Mouse (Mus musculus) hindbrain, embryonic 15.5 days (tissue): Measurements from ENCODE around the gene Pkn3. TPM values are rescaled to one million over a fixed set of nuclear protein-coding genes. Genes with fewer than 3 reads are reported as not detected.
A peak's percentile ranks its signal among the peaks of the same experiment; 100 is the strongest.
"Not testable (repeated sequence)": the region's sequence is repeated elsewhere in the genome, so short reads cannot be mapped to it uniquely, and the experiment has no call there.

Experiments
- ATAC-seq: fragments of 200-750 bp; cut with Nextera tagmentation; 2 replicates; pipeline ENCODE4 v1.8.0; 2017; ENCODE audit warnings: low read depth, moderate number of reproducible peaks, moderate TSS enrichment; ENCODE audit not compliant: low FRiP score
- H3K27ac ChIP-seq: fragments of 300-500 bp; sonication (generic); replicated peaks from 2 replicates; pipeline ENCODE4 v1.5.1; 2015; ENCODE audit warnings: mild to moderate bottlenecking, inconsistent platforms
- H3K27me3 ChIP-seq: fragments of 300-500 bp; sonication (generic); 2 replicates; pipeline ENCODE4 v1.6.1; 2015; ENCODE audit warnings: control low read depth, inconsistent platforms
- H3K36me3 ChIP-seq: fragments of 300-500 bp; sonication (generic); 2 replicates; pipeline ENCODE4 v1.6.1; 2015; ENCODE audit warnings: control low read depth, inconsistent platforms
- H3K4me1 ChIP-seq: fragments of 300-500 bp; sonication (generic); replicated peaks from 2 replicates; pipeline ENCODE4 v1.6.1; 2015; ENCODE audit warnings: control low read depth, inconsistent platforms
- H3K4me2 ChIP-seq: fragments of 300-500 bp; sonication (generic); 2 replicates; pipeline ENCODE4 v1.6.1; 2015; ENCODE audit warnings: moderate library complexity, mild to moderate bottlenecking, inconsistent platforms
- H3K4me3 ChIP-seq: fragments of 300-500 bp; sonication (generic); 2 replicates; pipeline ENCODE4 v1.5.1; 2015; ENCODE audit warnings: mild to moderate bottlenecking, inconsistent platforms
- H3K9ac ChIP-seq: fragments of 300-500 bp; sonication (generic); 2 replicates; pipeline ENCODE4 v1.6.1; 2015; ENCODE audit warnings: inconsistent platforms
- H3K9me3 ChIP-seq: fragments of 300-500 bp; sonication (generic); 2 replicates; pipeline ENCODE4 v1.6.1; 2016; ENCODE audit warnings: control low read depth, inconsistent platforms
- WGBS: fragments of 180-500 bp; shearing (Covaris S2); methylation state at CpG from one replicate; pipeline ENCODE4 v1.1.7; 2015; 5-methylcytosine and 5-hydroxymethylcytosine counted together
- polyA plus RNA-seq: library from polyadenylated mRNA; unstranded; fragments of >200 nt; fragmentation: Nextera tagmentation; extraction: Ambion mirVana; gene quantifications from 2 replicates; pipeline ENCODE4 v1.2.1, GENCODE M21; 2015

Pkn3 gene
- polyA plus RNA-seq, 1 experiment from 2014 or later = 2.8 TPM

DNA sequence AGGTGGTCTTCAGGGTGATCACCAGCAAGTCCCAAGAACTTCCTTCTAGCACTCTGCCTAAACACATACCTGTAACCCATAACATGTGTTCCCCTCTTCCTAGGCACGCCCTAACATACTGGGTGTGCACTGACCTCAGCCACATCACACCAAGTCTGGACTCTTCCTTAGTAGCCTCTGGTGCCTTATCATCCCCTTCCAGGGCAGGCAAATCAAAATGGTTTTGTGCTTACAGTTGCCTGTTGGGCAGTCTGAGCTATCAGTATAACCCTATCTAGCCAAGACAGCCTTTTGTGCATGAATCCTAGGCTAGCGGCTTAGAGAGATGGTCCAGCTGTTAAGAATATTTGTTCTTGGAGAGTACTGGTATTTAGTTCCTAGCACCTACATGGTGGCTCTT, 34.0 kb downstream of the Pkn3 start:
- H3K27me3 ChIP-seq = no peaks in the 10 kb centered on the region
- ATAC-seq = no peak
- 98% methylated on average over 2 of the region's 2 CpGs for WGBS
- no peak overlapping the region for H3K4me3 ChIP-seq
- H3K4me1 ChIP-seq = no peaks in the 10 kb centered on the region
- no peak overlapping the region for H3K27ac ChIP-seq
- peaks cover 54% of the 10 kb centered on the region for H3K36me3 ChIP-seq
- no peaks in the 10 kb centered on the region for H3K9me3 ChIP-seq
- H3K9ac ChIP-seq = no peak overlapping the region
- no peak overlapping the region for H3K4me2 ChIP-seq

DNA sequence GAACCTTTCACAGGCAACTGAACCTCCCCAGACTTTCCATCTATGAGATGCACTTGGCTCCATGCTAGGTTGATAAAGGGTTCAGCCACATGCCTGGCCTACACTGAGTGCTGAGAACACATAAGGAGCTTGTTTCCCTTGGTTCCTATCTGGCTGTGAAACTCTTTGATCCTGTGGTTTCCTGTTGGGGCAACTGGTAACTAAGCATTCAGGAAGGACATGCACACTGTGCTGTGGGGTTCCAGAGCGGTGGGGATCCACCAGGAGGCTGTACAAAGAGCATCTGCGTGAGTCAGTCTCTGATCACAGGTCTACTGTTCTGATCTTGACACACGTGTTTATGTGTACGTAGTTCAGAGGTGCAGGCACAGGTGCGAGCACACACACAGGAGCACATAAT, 35.1 kb downstream of the Pkn3 start:
- Histone ChIP-seq H3K9ac (no peak overlapping the region), H3K27me3 (no peaks in the 10 kb centered on the region), H3K4me1 (no peaks in the 10 kb centered on the region), H3K36me3 (peaks cover 45% of the 10 kb centered on the region), H3K4me2 (no peak overlapping the region), H3K4me3 (no peak overlapping the region), H3K9me3 (no peaks in the 10 kb centered on the region), H3K27ac (no peak overlapping the region)
- ATAC-seq = no peak
- WGBS = 88% methylated on average over 5 of the region's 5 CpGs

DNA sequence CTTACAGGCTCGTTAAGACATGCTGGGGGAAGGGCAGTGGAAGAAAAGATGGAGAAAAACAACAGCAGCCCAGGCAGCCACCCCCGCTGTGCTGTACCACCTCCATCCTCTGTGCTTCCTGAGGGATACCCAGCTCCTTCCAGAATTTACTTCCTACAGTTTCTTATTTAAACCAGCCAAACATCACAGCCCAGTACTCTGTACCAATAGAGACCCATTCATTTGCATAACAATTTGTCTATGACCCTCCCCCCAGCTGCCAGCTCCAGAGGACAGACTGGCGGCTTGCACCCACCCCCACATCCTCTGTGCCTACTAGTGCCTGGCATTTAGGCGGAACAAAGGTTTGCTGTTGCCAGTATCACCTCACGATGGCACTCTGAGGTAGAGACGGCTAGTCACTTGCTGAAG, 42.2 kb downstream of the Pkn3 start:
- 15% methylated on average over 6 of the region's 6 CpGs for WGBS
- no peak overlapping the region for H3K9ac ChIP-seq
- H3K27me3 ChIP-seq = no peaks in the 10 kb centered on the region
- peak overlapping the region; percentile 18; the same call in 1 of the 2 replicates for H3K27ac ChIP-seq
- no peak; the same call in 1 of the 2 replicates for ATAC-seq
- H3K9me3 ChIP-seq = no peaks in the 10 kb centered on the region
- no peak overlapping the region for H3K4me3 ChIP-seq
- no peak overlapping the region for H3K4me2 ChIP-seq
- no peaks in the 10 kb centered on the region for H3K36me3 ChIP-seq
- peaks cover 36% of the 10 kb centered on the region for H3K4me1 ChIP-seq

DNA sequence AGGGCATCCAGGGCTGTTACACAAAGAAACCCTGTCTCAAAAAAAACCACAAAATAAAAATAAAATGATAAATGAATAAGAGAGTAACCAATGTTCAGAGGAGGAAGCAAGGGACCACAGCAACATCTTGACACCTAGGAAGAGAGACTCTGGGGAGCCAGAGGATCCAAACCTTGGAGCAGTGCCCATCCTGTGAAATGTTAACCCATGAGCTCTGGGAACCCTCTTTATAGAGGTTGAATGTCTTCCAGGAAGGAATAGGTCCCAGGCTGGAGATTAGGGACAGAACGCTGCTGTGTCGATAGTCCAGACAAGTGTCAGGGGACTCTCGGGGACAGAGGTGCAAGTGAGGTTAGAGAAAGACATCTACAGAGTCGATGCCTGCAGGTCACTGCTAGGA, 42.8 kb downstream of the Pkn3 start:
- no peaks in the 10 kb centered on the region for H3K27me3 ChIP-seq
- H3K36me3 ChIP-seq = no peaks in the 10 kb centered on the region
- no peak overlapping the region for H3K27ac ChIP-seq
- H3K9me3 ChIP-seq = no peaks in the 10 kb centered on the region
- WGBS = 73% methylated on average over 4 of the region's 4 CpGs
- no peak overlapping the region for H3K9ac ChIP-seq
- H3K4me2 ChIP-seq = no peak overlapping the region
- H3K4me1 ChIP-seq = peaks cover 41% of the 10 kb centered on the region
- no peak for ATAC-seq
- H3K4me3 ChIP-seq = no peak overlapping the region

DNA sequence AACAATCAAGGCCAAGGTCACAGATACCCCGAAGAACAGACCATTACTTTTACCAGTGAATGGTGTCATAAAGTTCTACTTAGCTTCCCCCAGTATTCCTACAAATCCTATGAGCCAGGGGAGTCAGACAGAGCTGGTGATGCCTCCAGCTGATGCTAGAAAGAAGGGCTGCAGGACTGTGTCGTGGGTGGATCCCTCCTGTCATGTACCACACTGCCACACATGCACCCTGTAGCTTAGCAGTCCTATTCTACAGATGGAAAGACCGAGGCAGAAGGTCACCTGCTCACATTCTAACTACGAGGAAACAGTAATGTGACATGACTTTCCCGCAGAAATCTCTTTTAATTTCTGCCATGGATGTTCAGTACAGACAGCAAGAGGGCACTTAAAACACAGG, 45.3 kb downstream of the Pkn3 start:
- ATAC-seq = no peak
- Histone ChIP-seq H3K36me3 (no peaks in the 10 kb centered on the region), H3K4me2 (peak overlapping the region; percentile 85), H3K27me3 (no peaks in the 10 kb centered on the region), H3K4me3 (no peak overlapping the region), H3K4me1 (peaks cover 43% of the 10 kb centered on the region), H3K27ac (no peak overlapping the region), H3K9me3 (no peaks in the 10 kb centered on the region), H3K9ac (no peak overlapping the region)
- WGBS = 93% methylated on average over 5 of the region's 5 CpGs

DNA sequence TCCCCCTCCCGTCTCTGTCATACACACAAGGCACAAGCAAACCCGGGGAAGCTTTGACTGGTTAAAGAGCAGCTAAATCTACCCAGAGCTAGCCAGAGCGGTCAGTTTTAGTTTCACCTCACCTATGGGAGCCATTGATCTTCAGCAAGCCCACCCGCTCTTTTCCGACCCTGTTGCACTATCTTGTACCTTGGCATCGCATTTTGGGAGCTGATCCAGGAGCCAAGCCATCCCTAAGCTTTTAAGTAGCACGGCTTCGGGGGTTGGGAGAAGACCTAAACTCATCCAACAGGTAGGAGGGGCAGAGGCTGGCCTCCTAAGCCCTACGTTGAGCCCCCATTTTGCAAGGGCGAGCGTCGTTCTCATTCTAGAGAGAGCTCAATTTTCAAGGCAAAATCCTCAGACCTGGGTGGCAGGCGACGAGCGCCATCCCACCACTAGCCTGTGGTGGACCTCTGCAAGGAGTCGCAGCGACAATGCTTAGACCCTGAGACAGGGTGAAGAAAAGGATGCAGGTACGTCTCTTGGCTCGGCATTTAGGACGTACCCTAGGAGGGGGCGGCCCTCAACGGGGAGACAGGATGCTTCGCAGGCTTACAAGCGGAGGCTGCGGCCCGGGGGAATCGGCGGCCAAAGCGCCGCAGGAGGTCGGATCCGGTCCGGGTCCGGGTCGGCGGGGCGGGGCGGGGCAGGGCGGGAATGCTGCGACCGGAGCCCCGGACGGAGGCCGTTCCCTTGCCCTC, 46.4 kb downstream of the Pkn3 start:
- ATAC-seq = peak; percentile 82
- peak overlapping the region; percentile 96 for H3K27ac ChIP-seq
- 2% methylated on average over 31 of the region's 44 CpGs for whole genome bisulfite sequencing

DNA sequence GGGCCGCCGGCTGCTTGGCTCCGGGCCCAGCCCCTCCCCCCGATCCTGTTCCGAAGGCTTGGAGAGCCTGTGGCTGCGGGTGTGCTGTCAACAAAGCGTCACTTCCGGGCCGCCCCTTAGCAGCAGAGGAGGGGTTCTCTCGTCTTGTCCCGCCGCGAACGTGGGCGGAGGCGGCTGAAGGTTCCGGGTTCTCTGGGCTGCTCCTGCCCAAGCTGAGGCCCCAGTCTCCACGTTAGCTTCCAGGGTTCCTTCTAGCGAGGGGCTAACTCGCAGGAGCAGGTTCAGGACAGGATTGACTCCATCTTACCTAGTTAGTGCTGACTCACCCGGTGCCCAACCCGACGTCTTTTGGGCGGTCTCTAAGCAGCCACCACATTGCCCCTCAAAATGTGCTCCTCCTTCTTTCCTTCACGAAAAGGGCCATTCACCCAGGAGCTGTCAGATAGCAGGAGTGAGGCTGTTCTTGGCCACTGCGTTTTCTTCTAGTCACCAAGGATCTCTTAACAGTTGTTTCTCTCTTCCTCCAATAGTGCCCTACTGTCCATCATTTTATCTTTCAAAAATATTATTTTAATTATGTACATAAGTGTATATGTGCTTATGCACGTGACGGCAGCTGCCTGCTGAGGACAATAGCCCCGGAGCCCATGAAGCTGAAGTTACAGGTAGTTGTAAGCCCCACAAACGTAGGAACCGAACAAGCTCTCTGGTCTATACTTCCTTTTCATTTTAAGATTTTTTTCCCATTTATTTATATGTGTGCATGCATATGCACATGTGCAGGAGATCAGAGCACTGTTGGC, 47.2 kb downstream of the Pkn3 start, which contains the start of gene Zer1:
Zer1 (minus strand) TSS at position 114 of the 803 bp plus-strand sequence.
- Histone ChIP-seq H3K9ac (peak within 1 kb of the TSS; percentile 89), H3K4me3 (peak within 1 kb of the TSS; percentile 63), H3K9me3 (no peaks in the 10 kb centered on the region), H3K27me3 (no peaks in the 10 kb centered on the region), H3K4me1 (peaks cover 36% of the 10 kb centered on the region), H3K4me2 (peak within 1 kb of the TSS; percentile 85), H3K36me3 (no peaks in the 10 kb centered on the region), H3K27ac (peak within 1 kb of the TSS; percentile 96)
- peak; percentile 97 for ATAC-seq
- WGBS = 8% methylated on average over 31 of the region's 31 CpGs

More for the DNA sequence above, 46.4 kb downstream of the Pkn3 start:
- no peaks in the 10 kb centered on the region for H3K27me3 ChIP-seq
- H3K36me3 ChIP-seq = no peaks in the 10 kb centered on the region
- peak overlapping the region; percentile 89 for H3K9ac ChIP-seq
- H3K4me2 ChIP-seq = peak overlapping the region; percentile 85
- peaks cover 42% of the 10 kb centered on the region for H3K4me1 ChIP-seq
- no peaks in the 10 kb centered on the region for H3K9me3 ChIP-seq
- peak overlapping the region; percentile 63 for H3K4me3 ChIP-seq

DNA sequence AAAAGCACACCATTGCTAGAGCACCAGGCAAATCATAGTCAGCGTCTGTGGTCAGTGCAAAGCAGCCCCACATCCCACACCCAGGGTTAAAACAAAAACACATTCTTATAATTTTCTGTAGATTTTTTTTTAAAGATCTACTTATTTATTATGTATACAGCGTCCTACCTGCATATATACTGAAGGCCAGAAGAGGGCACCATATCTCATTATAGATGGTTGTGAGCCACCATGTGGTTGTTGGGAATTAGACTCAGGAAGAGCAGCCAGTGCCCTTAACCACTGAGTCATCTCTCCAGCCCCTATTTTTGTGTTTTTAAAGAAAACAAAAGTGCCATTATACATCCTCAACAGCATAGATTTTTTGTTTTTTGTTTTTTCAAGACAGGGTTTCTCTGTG, 51.3 kb downstream of the Pkn3 start:
- WGBS = 34% methylated on average over 2 of the region's 2 CpGs
- ATAC-seq = no peak

DNA sequence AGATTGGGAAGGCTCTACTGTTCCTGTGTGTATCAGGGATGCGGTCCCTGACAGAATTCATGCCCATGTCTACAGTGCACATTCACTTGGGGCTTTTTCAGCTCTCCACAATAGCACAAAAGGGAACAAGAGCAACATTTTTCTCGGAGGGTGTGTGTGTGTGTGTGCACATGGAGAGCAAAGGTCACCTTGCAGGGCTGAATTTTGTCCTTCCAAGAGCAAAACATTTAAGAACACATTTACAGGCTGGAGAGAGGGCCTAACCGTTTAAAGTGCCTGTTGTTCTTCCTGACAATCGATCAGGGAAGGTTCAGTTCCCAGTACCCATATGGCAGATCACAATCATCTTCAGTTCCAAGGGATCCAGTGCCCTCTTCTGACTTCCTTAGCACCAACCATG, 52.7 kb downstream of the Pkn3 start:
- 86% methylated on average over 4 of the region's 4 CpGs for WGBS
- no peak for ATAC-seq
- peaks cover 23% of the 10 kb centered on the region for H3K4me1 ChIP-seq

More for the DNA sequence above, 51.3 kb downstream of the Pkn3 start:
- H3K9ac ChIP-seq = no peak overlapping the region
- peaks cover 19% of the 10 kb centered on the region for H3K4me1 ChIP-seq
- no peaks in the 10 kb centered on the region for H3K36me3 ChIP-seq
- no peak overlapping the region for H3K4me2 ChIP-seq
- no peak overlapping the region for H3K27ac ChIP-seq
- no peaks in the 10 kb centered on the region for H3K27me3 ChIP-seq
- no peaks in the 10 kb centered on the region for H3K9me3 ChIP-seq
- no peak overlapping the region for H3K4me3 ChIP-seq

DNA sequence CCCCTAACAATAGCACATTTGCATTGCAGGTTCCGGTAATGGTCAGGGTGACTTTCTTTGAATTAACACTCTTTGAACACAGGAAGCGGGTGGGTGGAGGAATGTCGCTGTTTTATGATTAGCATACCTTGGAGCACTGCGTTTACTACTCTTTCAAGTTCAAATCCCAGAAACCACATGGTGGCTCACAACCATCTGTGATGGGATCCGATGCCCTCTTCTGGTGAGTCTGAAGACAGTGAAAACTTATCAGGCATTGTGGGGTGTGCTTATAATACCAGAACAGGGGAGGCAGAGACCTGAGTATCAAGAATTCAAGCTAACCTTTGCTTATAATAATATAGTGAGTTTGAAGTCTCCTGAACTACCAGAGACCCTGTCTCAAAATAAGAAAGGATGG, 53.8 kb downstream of the Pkn3 start:
- not testable (repeated sequence) for H3K36me3 ChIP-seq, H3K9ac ChIP-seq, H3K4me3 ChIP-seq, H3K27ac ChIP-seq, H3K27me3 ChIP-seq, H3K4me2 ChIP-seq, H3K9me3 ChIP-seq, ATAC-seq
- WGBS = 71% methylated on average over 5 of the region's 5 CpGs
- H3K4me1 ChIP-seq = peaks cover 26% of the 10 kb centered on the region

More for the DNA sequence above, 52.7 kb downstream of the Pkn3 start:
- Histone ChIP-seq H3K9ac (no peak overlapping the region), H3K27ac (no peak overlapping the region), H3K36me3 (no peaks in the 10 kb centered on the region), H3K4me3 (no peak overlapping the region), H3K27me3 (no peaks in the 10 kb centered on the region), H3K9me3 (no peaks in the 10 kb centered on the region), H3K4me2 (no peak overlapping the region)

DNA sequence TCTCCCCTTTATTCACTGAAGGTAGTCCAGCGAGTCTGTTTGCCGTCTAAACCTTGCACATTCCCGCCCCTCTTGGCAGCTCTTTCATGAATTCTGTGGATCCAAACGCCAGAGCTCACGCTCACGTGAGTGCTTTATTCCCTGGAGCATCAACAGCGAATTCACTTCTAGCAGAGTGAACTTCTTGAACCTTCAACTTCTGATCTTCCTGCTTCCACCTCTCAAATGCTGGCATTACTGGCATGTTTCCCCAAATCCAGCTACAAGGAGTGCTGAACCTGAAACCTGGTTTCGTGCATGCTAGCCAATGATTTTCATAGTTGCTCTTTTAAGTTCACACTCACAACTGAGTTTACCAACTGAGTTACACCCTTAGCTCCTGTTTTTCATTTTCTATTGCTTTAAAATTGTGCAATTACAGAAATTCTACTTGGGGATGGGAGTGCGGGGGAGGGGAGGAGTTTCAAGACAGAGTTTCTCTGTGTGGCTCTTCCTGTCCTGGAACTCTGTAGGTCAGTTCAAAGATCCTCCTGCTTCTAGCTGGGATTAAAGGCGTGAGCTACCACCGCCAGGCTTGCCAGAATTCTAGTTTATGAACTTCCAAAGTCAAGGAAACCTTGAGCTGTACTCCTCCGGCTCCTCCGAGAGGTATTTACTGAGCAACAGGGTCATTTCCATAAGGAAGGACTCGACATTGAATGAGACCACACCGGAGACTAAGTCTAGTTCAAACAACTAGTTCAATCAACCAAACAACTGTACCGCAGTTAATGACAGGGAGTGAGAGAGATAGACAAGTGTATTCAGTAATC, 55.5 kb downstream of the Pkn3 start:
- peak overlapping the region; percentile 86 for H3K27ac ChIP-seq
- no peaks in the 10 kb centered on the region for H3K9me3 ChIP-seq
- peak; percentile 51; the same call in 1 of the 2 replicates for ATAC-seq
- 29% methylated on average over 16 of the region's 16 CpGs for WGBS
- H3K4me3 ChIP-seq = peak overlapping the region; percentile 71
- H3K27me3 ChIP-seq = no peaks in the 10 kb centered on the region
- peak overlapping the region; percentile 70 for H3K9ac ChIP-seq
- peaks cover 3% of the 10 kb centered on the region for H3K36me3 ChIP-seq
- peaks cover 26% of the 10 kb centered on the region for H3K4me1 ChIP-seq
- H3K4me2 ChIP-seq = peak overlapping the region; percentile 90
